Mouse (Mus musculus): Measurements from ENCODE around the gene Dda1. TPM values are rescaled to one million over a fixed set of nuclear protein-coding genes. Genes with fewer than 3 reads are reported as not detected.
"Not testable (repeated sequence)": the region's sequence is repeated elsewhere in the genome, so short reads cannot be mapped to it uniquely, and the experiment has no call there.

The Dda1 gene
- total and polyA plus RNA-seq, 2 experiments from 2014 or later = 184 to 283 TPM

DNA sequence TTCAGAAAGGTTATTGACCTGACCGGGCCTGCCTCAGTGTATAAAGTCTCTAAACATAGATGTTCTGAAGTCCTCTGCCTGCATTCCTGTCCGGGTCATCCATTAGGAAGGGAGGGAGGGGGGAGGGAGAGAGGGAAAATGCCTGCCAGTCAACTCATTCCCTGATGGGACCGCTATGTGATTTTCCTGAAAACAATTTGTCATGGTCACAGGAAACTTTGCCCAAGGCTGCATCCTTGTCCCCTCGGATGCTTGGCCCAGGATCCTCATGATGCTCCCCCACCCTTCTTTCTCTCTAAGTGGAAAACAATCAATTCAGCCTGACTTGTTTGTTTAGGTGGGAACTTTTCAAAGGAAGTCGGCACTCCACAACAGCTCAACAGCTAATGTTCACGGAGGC, 47.8 kb downstream of the Dda1 start:
- no peak for DNase-seq
- no peak overlapping the region for H3K4me2 ChIP-seq (ENCODE audit: low read depth)
- H3K9ac ChIP-seq = no peak overlapping the region
- 42% methylated on average over 6 of the region's 6 CpGs for WGBS
- no peaks in the 10 kb centered on the region for H3K4me1 ChIP-seq (ENCODE audit: insufficient read depth)
- no peak overlapping the region for H3K27ac ChIP-seq (ENCODE audit: low read depth, low read length)
- no peaks in the 10 kb centered on the region for H3K9me3 ChIP-seq (ENCODE audit: low read length)
- no peak for TF ChIP-seq CTCF (IDR thresholded peaks at IDR 0.05; ENCODE audit: low read depth)
- no peaks in the 10 kb centered on the region; the same call in none of the 2 replicates for H3K27me3 ChIP-seq (ENCODE audit: insufficient read depth, low read length)
- no peaks in the 10 kb centered on the region for H3K36me3 ChIP-seq (ENCODE audit: insufficient read depth)
- no peak for ATAC-seq
- H3K4me3 ChIP-seq (ENCODE audit: low read depth, low read length) = no peak overlapping the region

DNA sequence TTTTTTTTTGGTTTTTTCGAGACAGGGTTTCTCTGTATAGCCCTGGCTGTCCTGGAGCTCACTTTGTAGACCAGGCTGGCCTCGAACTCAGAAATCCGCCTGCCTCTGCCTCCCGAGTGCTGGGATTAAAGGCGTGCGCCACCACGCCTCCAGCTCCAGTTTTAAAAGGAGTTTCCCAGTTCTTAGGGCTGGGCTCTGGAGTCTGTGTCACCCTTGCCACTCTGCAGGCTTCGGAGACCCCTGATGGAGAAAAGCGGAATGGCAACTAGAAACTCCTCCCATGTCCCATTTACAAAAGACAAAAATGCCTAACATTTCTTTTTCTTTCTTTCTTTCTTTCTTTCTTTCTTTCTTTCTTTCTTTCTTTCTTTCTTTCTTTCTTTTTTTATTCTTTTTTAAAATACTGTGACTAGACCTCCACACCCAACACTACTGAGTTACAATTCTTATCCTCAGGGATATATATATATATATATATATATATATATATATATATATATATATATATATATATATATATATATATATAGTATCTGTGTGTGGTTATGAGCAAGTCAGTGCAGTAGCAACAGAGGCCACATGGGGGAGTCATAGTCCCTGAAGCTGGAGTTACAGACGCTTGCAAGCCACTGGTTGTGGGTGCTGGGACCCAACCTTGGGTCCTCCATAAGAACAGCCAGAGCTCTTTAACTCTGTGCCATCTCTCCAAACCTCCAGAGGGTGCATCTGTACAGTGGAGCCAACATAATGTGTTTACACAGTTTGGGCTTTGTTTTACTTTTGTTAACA, 50.2 kb downstream of the Dda1 start:
- not testable (repeated sequence) for H3K9ac ChIP-seq; H3K9me3 ChIP-seq (ENCODE audit: low read length); H3K27ac ChIP-seq (ENCODE audit: low read depth, low read length); H3K27me3 ChIP-seq (ENCODE audit: insufficient read depth, low read length); H3K4me2 ChIP-seq (ENCODE audit: low read depth); H3K36me3 ChIP-seq (ENCODE audit: insufficient read depth); H3K4me3 ChIP-seq (ENCODE audit: low read depth, low read length); H3K4me1 ChIP-seq (ENCODE audit: insufficient read depth)
- TF ChIP-seq CTCF (IDR thresholded peaks at IDR 0.05; ENCODE audit: low read depth) = peak; percentile 63
- 40% methylated on average over 8 of the region's 10 CpGs for WGBS
- peak; percentile 73 for DNase-seq
- ATAC-seq = peak; percentile 38; the same call in 1 of the 2 replicates

DNA sequence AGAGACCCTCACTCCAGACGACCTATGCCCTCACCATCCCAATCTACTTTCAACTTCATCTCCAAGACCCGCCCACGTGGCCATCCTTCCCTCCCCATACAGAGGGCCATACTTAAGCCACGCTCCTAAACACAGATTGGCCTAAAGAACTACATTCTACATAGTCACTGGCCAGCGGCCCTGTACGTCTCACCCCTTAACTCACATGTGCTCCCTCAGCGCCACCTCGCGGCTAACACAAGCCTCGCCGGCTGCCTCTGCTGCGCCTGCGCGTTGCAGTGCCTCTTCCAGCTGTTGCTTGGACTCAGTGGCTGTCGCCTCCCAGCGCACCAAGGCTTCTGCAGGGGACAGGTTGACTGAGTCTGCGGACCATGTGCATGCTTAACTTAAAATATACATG, 52.6 kb downstream of the Dda1 start:
- H3K9ac ChIP-seq = no peak overlapping the region
- WGBS = 4% methylated on average over 17 of the region's 17 CpGs
- H3K27ac ChIP-seq (ENCODE audit: low read depth, low read length) = no peak overlapping the region
- H3K27me3 ChIP-seq (ENCODE audit: insufficient read depth, low read length) = peaks cover 23% of the 10 kb centered on the region
- no peaks in the 10 kb centered on the region for H3K4me1 ChIP-seq (ENCODE audit: insufficient read depth)
- peak; percentile 92 for ATAC-seq
- DNase-seq = peak; percentile 90
- H3K4me3 ChIP-seq (ENCODE audit: low read depth, low read length) = no peak overlapping the region
- no peaks in the 10 kb centered on the region for H3K36me3 ChIP-seq (ENCODE audit: insufficient read depth)
- 0 out of 2 replicates have a peak overlapping the region, but pooled peaks have one; percentile 8 for H3K4me2 ChIP-seq (ENCODE audit: low read depth)
- H3K9me3 ChIP-seq (ENCODE audit: low read length) = no peaks in the 10 kb centered on the region
- peak; percentile 91 for TF ChIP-seq CTCF (IDR thresholded peaks at IDR 0.05; ENCODE audit: low read depth)

DNA sequence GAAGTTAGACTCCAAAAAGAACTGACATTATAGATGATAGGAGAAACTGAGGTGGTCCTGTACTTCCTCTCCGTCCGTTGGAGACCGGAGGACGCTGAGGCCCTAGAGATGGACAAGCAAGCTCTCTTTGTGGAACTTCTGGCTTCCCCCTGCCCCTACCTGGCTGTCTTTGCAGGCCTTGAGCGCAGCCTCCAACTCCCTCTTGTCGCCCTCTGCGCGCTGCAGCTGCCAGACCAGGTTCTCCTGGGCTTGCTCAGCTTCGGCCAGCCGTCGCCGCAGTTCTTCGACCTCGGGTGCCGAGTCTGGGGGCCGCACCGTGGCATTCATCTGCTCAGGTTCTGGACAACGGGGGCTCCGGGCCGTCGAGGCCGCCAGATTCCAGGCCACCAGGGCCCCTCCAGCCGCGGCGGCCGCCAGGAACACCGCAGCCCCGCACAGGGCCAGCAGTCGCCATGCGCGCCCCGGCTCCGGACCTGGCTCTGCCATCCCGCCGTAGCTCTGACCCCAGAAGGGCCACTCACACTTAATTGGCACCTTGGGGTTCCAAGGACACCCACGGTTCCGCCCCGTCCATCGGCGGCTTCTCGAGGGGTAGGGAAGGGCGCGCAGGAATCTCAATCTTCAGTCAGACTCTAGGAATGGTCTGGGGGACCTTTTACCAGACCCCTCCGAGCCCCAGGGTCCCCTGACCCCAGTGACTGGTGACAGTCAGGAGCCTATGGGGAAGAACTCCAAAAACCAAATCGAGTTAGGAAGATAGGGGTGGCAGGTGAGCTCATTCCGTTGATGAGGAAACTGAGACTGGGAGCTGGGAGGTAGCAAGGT, 56.4 kb downstream of the Dda1 start, which contains the start of gene Ccdc194:
Gene Ccdc194, minus strand, starts transcription at position 486 of the 825 bp plus-strand sequence.
- no peaks in the 10 kb centered on the region for H3K36me3 ChIP-seq (ENCODE audit: insufficient read depth)
- no peak within 1 kb of the TSS for H3K4me2 ChIP-seq (ENCODE audit: low read depth)
- no peak within 1 kb of the TSS for H3K9ac ChIP-seq
- WGBS = 9% methylated on average over 46 of the region's 46 CpGs
- no peak for ATAC-seq
- H3K4me3 ChIP-seq (ENCODE audit: low read depth, low read length) = no peak within 1 kb of the TSS
- H3K9me3 ChIP-seq (ENCODE audit: low read length) = no peaks in the 10 kb centered on the region
- no peak within 1 kb of the TSS for H3K27ac ChIP-seq (ENCODE audit: low read depth, low read length)
- no peaks in the 10 kb centered on the region for H3K4me1 ChIP-seq (ENCODE audit: insufficient read depth)
- TF ChIP-seq CTCF (IDR thresholded peaks at IDR 0.05; ENCODE audit: low read depth) = no peak
- H3K27me3 ChIP-seq (ENCODE audit: insufficient read depth, low read length) = peaks cover 27% of the 10 kb centered on the region
- no peak for DNase-seq

Other genes with a start within 250 kb of the Dda1 start
- gene Myo9b, start 196.5 kb upstream of the Dda1 start, total RNA-seq (2014; rRNA removed) = 31.4 and 35.2 TPM in 2 replicates
- gene Myo9b, start 196.5 kb upstream of the Dda1 start, polyA plus RNA-seq (2015; fragmentation: Nextera tagmentation; extraction: Ambion mirVana) = 5.7 and 6.5 TPM in 2 replicates
- 36.4 and 38.9 TPM in 2 replicates for gene Haus8, start 196.3 kb upstream of the Dda1 start, total RNA-seq (2014; rRNA removed)
- 34.0 and 40.7 TPM in 2 replicates for gene Haus8, start 196.3 kb upstream of the Dda1 start, polyA plus RNA-seq (2015; fragmentation: Nextera tagmentation; extraction: Ambion mirVana)
- gene Use1, start 102.4 kb upstream of the Dda1 start, total RNA-seq (2014; rRNA removed) = 148 and 195 TPM in 2 replicates
- 124 and 140 TPM in 2 replicates for gene Use1, start 102.4 kb upstream of the Dda1 start, polyA plus RNA-seq (2015; fragmentation: Nextera tagmentation; extraction: Ambion mirVana)
- gene Ocel1, start 97.9 kb upstream of the Dda1 start, total RNA-seq (2014; rRNA removed) = 14.3 and 16.2 TPM in 2 replicates
- 5.2 and 6.6 TPM in 2 replicates for gene Ocel1, start 97.9 kb upstream of the Dda1 start, polyA plus RNA-seq (2015; fragmentation: Nextera tagmentation; extraction: Ambion mirVana)
- gene Nr2f6, start 87.2 kb upstream of the Dda1 start, total RNA-seq (2014; rRNA removed) = 59.0 and 63.9 TPM in 2 replicates
- 26.0 and 28.9 TPM in 2 replicates for gene Nr2f6, start 87.2 kb upstream of the Dda1 start, polyA plus RNA-seq (2015; fragmentation: Nextera tagmentation; extraction: Ambion mirVana)
- gene Ushbp1, start 73.4 kb upstream of the Dda1 start, total RNA-seq (2014; rRNA removed) = 3.5 and 5.6 TPM in 2 replicates
- gene Ushbp1, start 73.4 kb upstream of the Dda1 start, polyA plus RNA-seq (2015; fragmentation: Nextera tagmentation; extraction: Ambion mirVana) = 4.2 and 4.5 TPM in 2 replicates
- 87.2 and 94.0 TPM in 2 replicates for gene Babam1, start 72.3 kb upstream of the Dda1 start, total RNA-seq (2014; rRNA removed)
- gene Babam1, start 72.3 kb upstream of the Dda1 start, polyA plus RNA-seq (2015; fragmentation: Nextera tagmentation; extraction: Ambion mirVana) = 98.9 and 107 TPM in 2 replicates
- 0.81 and 2.8 TPM in 2 replicates for gene Ankle1, start 63.2 kb upstream of the Dda1 start, total RNA-seq (2014; rRNA removed)
- gene Ankle1, start 63.2 kb upstream of the Dda1 start, polyA plus RNA-seq (2015; fragmentation: Nextera tagmentation; extraction: Ambion mirVana) = 0.97 and 2.3 TPM in 2 replicates
- gene Abhd8, start 5.5 kb upstream of the Dda1 start, total RNA-seq (2014; rRNA removed) = 187 and 210 TPM in 2 replicates
- 168 and 169 TPM in 2 replicates for gene Abhd8, start 5.5 kb upstream of the Dda1 start, polyA plus RNA-seq (2015; fragmentation: Nextera tagmentation; extraction: Ambion mirVana)
- 75.0 and 80.5 TPM in 2 replicates for gene Mrpl34, start 4.2 kb upstream of the Dda1 start, total RNA-seq (2014; rRNA removed)
- gene Mrpl34, start 4.2 kb upstream of the Dda1 start, polyA plus RNA-seq (2015; fragmentation: Nextera tagmentation; extraction: Ambion mirVana) = 145 and 184 TPM in 2 replicates
- 76.5 and 82.2 TPM in 2 replicates for gene Ano8, start 16.8 kb downstream of the Dda1 start, total RNA-seq (2014; rRNA removed)
- 5.9 and 7.7 TPM in 2 replicates for gene Ano8, start 16.8 kb downstream of the Dda1 start, polyA plus RNA-seq (2015; fragmentation: Nextera tagmentation; extraction: Ambion mirVana)
- 23.6 and 33.6 TPM in 2 replicates for gene Gtpbp3, start 18.9 kb downstream of the Dda1 start, total RNA-seq (2014; rRNA removed)
- 6.9 and 9.4 TPM in 2 replicates for gene Gtpbp3, start 18.9 kb downstream of the Dda1 start, polyA plus RNA-seq (2015; fragmentation: Nextera tagmentation; extraction: Ambion mirVana)
- gene Plvap, start 42.6 kb downstream of the Dda1 start, total RNA-seq (2014; rRNA removed) = 2.2 and 4.0 TPM in 2 replicates
- 6.9 and 8.7 TPM in 2 replicates for gene Plvap, start 42.6 kb downstream of the Dda1 start, polyA plus RNA-seq (2015; fragmentation: Nextera tagmentation; extraction: Ambion mirVana)
- 0.48 TPM in 1 of 2 replicates, not detected in the other for gene Ccdc194, start 56.5 kb downstream of the Dda1 start, total RNA-seq (2014; rRNA removed)
- gene Ccdc194, start 56.5 kb downstream of the Dda1 start, polyA plus RNA-seq (2015; fragmentation: Nextera tagmentation; extraction: Ambion mirVana) = 0.08 and 0.16 TPM in 2 replicates
- gene Bst2, start 68.3 kb downstream of the Dda1 start, total RNA-seq (2014; rRNA removed) = 10.1 and 17.8 TPM in 2 replicates
- 19.3 and 21.0 TPM in 2 replicates for gene Bst2, start 68.3 kb downstream of the Dda1 start, polyA plus RNA-seq (2015; fragmentation: Nextera tagmentation; extraction: Ambion mirVana)
- 70.5 and 81.7 TPM in 2 replicates for gene Mvb12a, start 73.7 kb downstream of the Dda1 start, total RNA-seq (2014; rRNA removed)
- gene Mvb12a, start 73.7 kb downstream of the Dda1 start, polyA plus RNA-seq (2015; fragmentation: Nextera tagmentation; extraction: Ambion mirVana) = 73.4 and 87.4 TPM in 2 replicates
- 0.08 TPM in 1 of 2 replicates, not detected in the other for gene Tmem221, start 89.7 kb downstream of the Dda1 start, total RNA-seq (2014; rRNA removed)
- gene Tmem221, start 89.7 kb downstream of the Dda1 start, polyA plus RNA-seq (2015; fragmentation: Nextera tagmentation; extraction: Ambion mirVana) = 0.16 and 0.18 TPM in 2 replicates
- gene Nxnl1, start 97.4 kb downstream of the Dda1 start, total RNA-seq (2014; rRNA removed) = 0.08 TPM in 1 of 2 replicates, not detected in the other
- gene Nxnl1, start 97.4 kb downstream of the Dda1 start, polyA plus RNA-seq (2015; fragmentation: Nextera tagmentation; extraction: Ambion mirVana) = not detected in 2 replicates
- gene Slc27a1, start 99.7 kb downstream of the Dda1 start, total RNA-seq (2014; rRNA removed) = 106 and 133 TPM in 2 replicates
- gene Slc27a1, start 99.7 kb downstream of the Dda1 start, polyA plus RNA-seq (2015; fragmentation: Nextera tagmentation; extraction: Ambion mirVana) = 74.8 and 102 TPM in 2 replicates
- 248 and 264 TPM in 2 replicates for gene Pgls, start 123.0 kb downstream of the Dda1 start, total RNA-seq (2014; rRNA removed)
- 262 and 318 TPM in 2 replicates for gene Pgls, start 123.0 kb downstream of the Dda1 start, polyA plus RNA-seq (2015; fragmentation: Nextera tagmentation; extraction: Ambion mirVana)
- 3.4 and 11.1 TPM in 2 replicates for gene Fam129c, start 128.4 kb downstream of the Dda1 start, total RNA-seq (2014; rRNA removed)
- 2.0 and 2.8 TPM in 2 replicates for gene Fam129c, start 128.4 kb downstream of the Dda1 start, polyA plus RNA-seq (2015; fragmentation: Nextera tagmentation; extraction: Ambion mirVana)
- gene Colgalt1, start 141.8 kb downstream of the Dda1 start, total RNA-seq (2014; rRNA removed) = 84.3 and 85.6 TPM in 2 replicates
- 58.4 and 59.6 TPM in 2 replicates for gene Colgalt1, start 141.8 kb downstream of the Dda1 start, polyA plus RNA-seq (2015; fragmentation: Nextera tagmentation; extraction: Ambion mirVana)
- 84.8 and 89.2 TPM in 2 replicates for gene Unc13a, start 202.6 kb downstream of the Dda1 start, total RNA-seq (2014; rRNA removed)
- 14.2 and 18.8 TPM in 2 replicates for gene Unc13a, start 202.6 kb downstream of the Dda1 start, polyA plus RNA-seq (2015; fragmentation: Nextera tagmentation; extraction: Ambion mirVana)
- 5.2 and 7.3 TPM in 2 replicates for gene Jak3, start 207.1 kb downstream of the Dda1 start, total RNA-seq (2014; rRNA removed)
- gene Jak3, start 207.1 kb downstream of the Dda1 start, polyA plus RNA-seq (2015; fragmentation: Nextera tagmentation; extraction: Ambion mirVana) = 2.8 and 4.4 TPM in 2 replicates
- 1.6 and 1.8 TPM in 2 replicates for gene Insl3, start 220.0 kb downstream of the Dda1 start, total RNA-seq (2014; rRNA removed)
- gene Insl3, start 220.0 kb downstream of the Dda1 start, polyA plus RNA-seq (2015; fragmentation: Nextera tagmentation; extraction: Ambion mirVana) = 0.36 and 1.4 TPM in 2 replicates
- 0.24 and 0.92 TPM in 2 replicates for gene B3gnt3, start 232.6 kb downstream of the Dda1 start, total RNA-seq (2014; rRNA removed)
- 0.44 and 0.49 TPM in 2 replicates for gene B3gnt3, start 232.6 kb downstream of the Dda1 start, polyA plus RNA-seq (2015; fragmentation: Nextera tagmentation; extraction: Ambion mirVana)